Mouse (Mus musculus) hindbrain, postnatal 0 days (tissue): ENCODE results near the gene Kit. TPM values are rescaled to one million over a fixed set of nuclear protein-coding genes. Genes with fewer than 3 reads are reported as not detected.

Experiments
- ATAC-seq: fragments of 200-750 bp; cut with Nextera tagmentation; 2 replicates; pipeline ENCODE4 v1.8.0; 2017; ENCODE audit warnings: mild to moderate bottlenecking, moderate TSS enrichment, moderate library complexity
- DNase-seq: peaks from one replicate; pipeline ENCODE4 v3.0.0-alpha.2; 2015; ENCODE audit warnings: low spot score
- H3K27ac ChIP-seq: fragments of 300-500 bp; sonication (generic); 2 replicates; pipeline ENCODE4 v1.5.1; 2014; ENCODE audit warnings: mild to moderate bottlenecking
- H3K27me3 ChIP-seq: fragments of 300-500 bp; sonication (generic); 2 replicates; pipeline ENCODE4 v1.6.1; 2014; ENCODE audit warnings: low read length, mixed read lengths; ENCODE audit not compliant: insufficient read depth
- H3K36me3 ChIP-seq: fragments of 300-500 bp; sonication (generic); 2 replicates; pipeline ENCODE4 v1.6.1; 2014; ENCODE audit warnings: low read length, mixed read lengths; ENCODE audit not compliant: insufficient read depth
- H3K4me1 ChIP-seq: fragments of 300-500 bp; sonication (generic); 2 replicates; pipeline ENCODE4 v1.6.1; 2014; ENCODE audit warnings: antibody characterized with exemption, low read length, mixed read lengths; ENCODE audit not compliant: insufficient read depth
- H3K4me2 ChIP-seq: fragments of 300-500 bp; sonication (generic); 2 replicates; pipeline ENCODE4 v1.6.1; 2014; ENCODE audit warnings: low read depth, mild to moderate bottlenecking, low read length, moderate library complexity, mixed read lengths
- H3K4me3 ChIP-seq: fragments of 300-500 bp; sonication (generic); 2 replicates; pipeline ENCODE4 v1.5.1; 2014; ENCODE audit warnings: low read length
- H3K9ac ChIP-seq: fragments of 300-500 bp; sonication (generic); replicated peaks from 2 replicates; pipeline ENCODE4 v1.6.1; 2014; ENCODE audit warnings: mild to moderate bottlenecking, low read length, moderate library complexity, mixed read lengths
- H3K9me3 ChIP-seq: fragments of 300-500 bp; sonication (generic); 2 replicates; pipeline ENCODE4 v1.6.1; 2016; ENCODE audit warnings: low read length, mixed read lengths
- CTCF ChIP-seq: IDR thresholded peaks from 2 replicates; pipeline ENCODE4 v1.5.1; 2016; ENCODE audit warnings: antibody characterized with exemption, control low read depth, low read depth
- WGBS: fragments of 180-500 bp; shearing (Covaris S2); extraction: QIAGEN DNeasy Blood & Tissue Kit; methylation state at CpG from one replicate; pipeline ENCODE4 v1.1.7; 2014; 5-methylcytosine and 5-hydroxymethylcytosine counted together
- polyA plus RNA-seq: library from polyadenylated mRNA; unstranded; fragments of >200 nt; fragmentation: Nextera tagmentation; extraction: Ambion mirVana; gene quantifications from 2 replicates; pipeline ENCODE4 v1.2.1, GENCODE M21; 2015
- total RNA-seq: library from RNA; depleted of rRNA; stranded (reverse); fragments of >200 nt; gene quantifications from 2 replicates; pipeline ENCODE4 v1.2.3, GENCODE M21; 2014; rRNA removed

Kit gene
- total RNA-seq, result 48.0 and 58.1 TPM in 2 replicates
- 31.2 and 31.8 TPM in 2 replicates for polyA plus RNA-seq

- TF ChIP-seq CTCF, result no peak; the same call in 1 of the 2 replicates
- H3K27ac ChIP-seq, result peak within 1 kb of the TSS; percentile 76
- ATAC-seq, result peak; percentile 92
- H3K4me1 ChIP-seq, result peaks cover 8% of the 10 kb centered on the region; the same call in 1 of the 2 replicates
- H3K4me3 ChIP-seq, result peak within 1 kb of the TSS; percentile 78
- H3K27me3 ChIP-seq, result no peaks in the 10 kb centered on the region
- DNase-seq, result peak; percentile 89
- no peaks in the 10 kb centered on the region for H3K36me3 ChIP-seq
- WGBS, result under 1% methylated on average over 59 of the region's 65 CpGs
- H3K9ac ChIP-seq, result peak within 1 kb of the TSS; percentile 71
- no peaks in the 10 kb centered on the region for H3K9me3 ChIP-seq
- H3K4me2 ChIP-seq, result peak within 1 kb of the TSS; percentile 98
Observed at GRCm38 (mm10) chr5:75574852-75575566, at the start of gene Kit. Gene Kit, plus strand, starts transcription at chr5:75574916.

GRCm38 (mm10) chr5:75536156-75536555, 38.6 kb upstream of the Kit start:
- H3K4me1 ChIP-seq, result no peaks in the 10 kb centered on the region
- H3K36me3 ChIP-seq, result no peaks in the 10 kb centered on the region
- no peak overlapping the region for H3K4me3 ChIP-seq
- WGBS, result 85% methylated on average over 3 of the region's 3 CpGs
- no peak overlapping the region for H3K9ac ChIP-seq
- H3K9me3 ChIP-seq, result no peaks in the 10 kb centered on the region
- H3K27me3 ChIP-seq, result no peaks in the 10 kb centered on the region
- no peak for ATAC-seq
- no peak for DNase-seq
- H3K4me2 ChIP-seq, result no peak overlapping the region
- no peak overlapping the region for H3K27ac ChIP-seq
- TF ChIP-seq CTCF, result no peak

DNA sequence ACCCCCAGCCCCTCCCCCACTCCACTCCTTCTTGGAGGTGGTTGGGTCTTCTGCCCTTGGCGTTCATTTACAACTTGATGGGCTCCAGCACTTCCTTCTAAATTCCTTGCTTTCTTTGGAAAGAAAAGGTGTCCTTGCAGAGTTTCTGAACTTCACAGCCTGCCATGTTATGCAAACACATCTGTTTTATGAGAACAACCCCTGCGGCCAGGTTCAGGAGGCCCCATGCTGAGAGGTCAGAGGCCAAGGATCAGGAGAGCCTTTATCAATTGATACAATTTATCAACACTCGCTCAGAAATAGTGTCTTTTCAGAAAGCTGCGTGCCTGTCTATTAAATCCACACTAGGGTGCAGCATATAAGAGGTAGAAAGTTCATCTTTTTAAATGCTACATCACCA, 37.0 kb upstream of the Kit start:
- Histone ChIP-seq H3K4me1 (no peaks in the 10 kb centered on the region), H3K36me3 (no peaks in the 10 kb centered on the region), H3K9ac (no peak overlapping the region), H3K27ac (no peak overlapping the region), H3K4me2 (no peak overlapping the region), H3K9me3 (no peaks in the 10 kb centered on the region), H3K4me3 (no peak overlapping the region), H3K27me3 (no peaks in the 10 kb centered on the region)
- ATAC-seq (no peak), DNase-seq (no peak)
- 39% methylated on average over 4 of the region's 4 CpGs for WGBS
- no peak for TF ChIP-seq CTCF

- H3K4me1 ChIP-seq, result no peaks in the 10 kb centered on the region
- H3K9me3 ChIP-seq, result no peaks in the 10 kb centered on the region
- no peak overlapping the region for H3K4me2 ChIP-seq
- H3K27ac ChIP-seq, result no peak overlapping the region
- WGBS, result 26% methylated on average over 4 of the region's 4 CpGs
- no peaks in the 10 kb centered on the region for H3K27me3 ChIP-seq
- TF ChIP-seq CTCF, result no peak
- no peaks in the 10 kb centered on the region for H3K36me3 ChIP-seq
- no peak overlapping the region for H3K9ac ChIP-seq
- DNase-seq (no peak), ATAC-seq (no peak)
- H3K4me3 ChIP-seq, result no peak overlapping the region
Observed at GRCm38 (mm10) chr5:75538458-75538857, 36.3 kb upstream of the Kit start.

GRCm38 (mm10) chr5:75539098-75539497, 35.6 kb upstream of the Kit start:
- H3K27ac ChIP-seq, result no peak overlapping the region
- no peak overlapping the region for H3K9ac ChIP-seq
- H3K4me3 ChIP-seq, result no peak overlapping the region
- H3K4me2 ChIP-seq, result no peak overlapping the region
- no peaks in the 10 kb centered on the region for H3K27me3 ChIP-seq
- ATAC-seq, result no peak
- no peaks in the 10 kb centered on the region for H3K4me1 ChIP-seq
- 36% methylated on average over 6 of the region's 6 CpGs for WGBS
- no peaks in the 10 kb centered on the region for H3K36me3 ChIP-seq
- H3K9me3 ChIP-seq, result no peaks in the 10 kb centered on the region
- DNase-seq, result no peak
- no peak for TF ChIP-seq CTCF

DNA sequence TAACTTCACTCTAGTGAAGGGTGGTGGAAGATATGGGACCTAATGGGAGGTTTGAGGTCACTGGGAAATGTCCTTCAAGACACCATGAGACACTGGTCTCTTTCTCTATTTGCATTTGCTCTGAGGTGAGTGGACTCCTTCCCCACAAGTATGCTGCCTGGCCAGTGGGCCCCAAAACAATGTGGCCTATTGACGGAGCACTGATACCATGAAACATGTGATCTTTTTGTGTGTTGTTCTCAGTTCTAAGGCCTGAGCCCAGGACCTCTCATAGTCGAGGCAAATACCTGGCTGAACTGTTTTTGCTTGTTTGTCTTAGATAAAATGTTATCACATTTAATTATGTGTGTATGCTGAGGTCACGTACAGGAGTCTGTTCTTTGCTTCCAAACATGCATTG, 31.0 kb upstream of the Kit start:
- TF ChIP-seq CTCF, result no peak
- ATAC-seq, result no peak
- 81% methylated on average over 3 of the region's 3 CpGs for WGBS
- Histone ChIP-seq H3K27me3 (no peaks in the 10 kb centered on the region), H3K4me1 (no peaks in the 10 kb centered on the region), H3K36me3 (no peaks in the 10 kb centered on the region), H3K4me2 (no peak overlapping the region), H3K9ac (no peak overlapping the region), H3K9me3 (no peaks in the 10 kb centered on the region), H3K27ac (no peak overlapping the region), H3K4me3 (no peak overlapping the region)
- no peak for DNase-seq
